Mouse (Mus musculus): Measurements from ENCODE around the gene Krtap5-4.

DNA sequence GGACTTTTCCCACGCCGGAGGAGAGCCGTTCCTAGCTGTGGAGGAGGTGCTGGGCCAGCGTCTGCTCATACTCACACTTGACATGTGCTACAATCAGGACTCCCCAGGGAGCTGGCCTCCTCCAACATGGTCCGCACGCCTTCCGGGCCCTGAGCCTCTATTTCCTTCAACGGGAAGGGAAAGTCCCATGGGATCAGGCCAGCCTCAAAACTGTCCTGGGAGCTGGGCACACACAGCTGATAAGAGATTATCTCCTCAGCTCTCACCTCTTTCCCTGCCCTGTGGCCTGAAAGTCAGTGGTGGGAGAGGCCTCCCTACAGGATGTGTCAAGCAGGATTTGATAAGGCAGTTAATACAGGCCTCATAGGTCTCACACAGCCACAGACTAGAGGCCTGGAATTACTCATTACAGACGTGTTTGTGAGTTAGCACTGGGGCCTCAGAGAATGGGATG is 26.9 kb downstream of the Krtap5-4 start:
- TF ChIP-seq CTCF (IDR thresholded peaks at IDR 0.05; ENCODE audit: low read depth) (no peak), EP300 (IDR thresholded peaks at IDR 0.05; ENCODE audit: low read depth) (peak; percentile 37; the same call in 1 of the 2 replicates)
